Mouse (Mus musculus) megakaryocyte, embryonic 14.5 days (primary cell): Measurements from ENCODE around the gene Dlg1.

Experiments
- FLI1 ChIP-seq: IDR thresholded peaks from 2 replicates; pipeline ENCODE4 v1.6.1; 2012; ENCODE audit warnings: low read length, inconsistent platforms, mixed read lengths
- GATA1 ChIP-seq: IDR thresholded peaks from 3 replicates; pipeline ENCODE4 v1.6.1; 2012; ENCODE audit warnings: mixed read lengths, low read length, inconsistent platforms, borderline replicate concordance

DNA sequence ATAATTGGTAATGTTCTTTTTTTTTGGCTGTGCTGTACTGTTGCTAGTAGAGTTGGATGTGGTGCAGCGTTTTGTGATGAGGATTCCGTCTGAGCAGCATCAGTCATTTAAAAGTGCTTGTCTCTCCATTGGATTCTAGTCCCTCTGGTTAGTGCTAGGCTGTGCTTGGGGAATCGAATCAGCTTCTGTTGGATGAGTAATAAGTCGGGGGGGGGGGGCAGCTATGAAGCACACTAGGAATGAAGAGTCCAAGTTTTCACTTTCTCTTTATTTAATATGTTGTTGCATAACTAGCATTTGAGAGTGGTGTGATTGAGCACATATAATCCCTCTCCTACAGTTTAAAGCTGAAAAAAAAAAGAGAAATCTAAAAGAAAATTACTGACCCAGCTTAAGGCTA is 21.5 kb downstream of the Dlg1 start:
- TF ChIP-seq GATA1, result no peak
- no peak for TF ChIP-seq FLI1
